Mouse (Mus musculus) neural tube, postnatal 0 days (tissue): ENCODE data around the gene 1810037I17Rik. TPM values are rescaled to one million over a fixed set of nuclear protein-coding genes. Genes with fewer than 3 reads are reported as not detected.

ENCODE experiments used
- polyA plus RNA-seq: library from polyadenylated mRNA; unstranded; fragments of >200 nt; fragmentation: Nextera tagmentation; extraction: Ambion mirVana; gene quantifications from 2 replicates; pipeline ENCODE4 v1.2.1, GENCODE M21; 2015

Gene 1810037I17Rik
- 128 and 145 TPM in 2 replicates for polyA plus RNA-seq

GRCm38 (mm10) chr3:122924009-122924914, at the start of gene 1810037I17Rik:
Gene 1810037I17Rik, plus strand, starts transcription at chr3:122924203.

GRCm38 (mm10) chr3:122894772-122895171, 29.2 kb upstream of the 1810037I17Rik start, which contains the start of gene Fabp2:
Gene Fabp2, plus strand, starts transcription at chr3:122895072.

GRCm38 (mm10) chr3:122919260-122919659, 4.7 kb upstream of the 1810037I17Rik start, which contains the start of gene Gm10959:
Gene Gm10959, minus strand, starts transcription at chr3:122919360.

Other genes starting within 250 kb of the 1810037I17Rik start
- gene Pde5a, start 195.3 kb upstream of the 1810037I17Rik start, polyA plus RNA-seq: 1.5 and 2.3 TPM in 2 replicates
- not detected in 2 replicates for gene Fabp2, start 29.1 kb upstream of the 1810037I17Rik start, polyA plus RNA-seq
- not detected in 2 replicates for gene Gm10959, start 4.8 kb upstream of the 1810037I17Rik start, polyA plus RNA-seq
- 16.6 and 17.1 TPM in 2 replicates for gene Usp53, start 60.3 kb downstream of the 1810037I17Rik start, polyA plus RNA-seq
- gene Myoz2, start 110.8 kb downstream of the 1810037I17Rik start, polyA plus RNA-seq: 0.74 and 1.0 TPM in 2 replicates